Mouse (Mus musculus): ENCODE data around the gene Olfr166. TPM values are rescaled to one million over a fixed set of nuclear protein-coding genes. Genes with fewer than 3 reads are reported as not detected.

The Olfr166 gene
- polyA plus RNA-seq (2014; fragmentation: Illumina TruSeq; extraction: RNeasy Lipid Tissue Mini Kit (QIAGEN cat#74804); ENCODE audit: low read depth, low replicate concordance), result 0.54 TPM

GRCm38 (mm10) chr16:19483394-19483793, at the start of gene Olfr166:
Gene Olfr166 (plus strand): TSS chr16:19483694.

DNA sequence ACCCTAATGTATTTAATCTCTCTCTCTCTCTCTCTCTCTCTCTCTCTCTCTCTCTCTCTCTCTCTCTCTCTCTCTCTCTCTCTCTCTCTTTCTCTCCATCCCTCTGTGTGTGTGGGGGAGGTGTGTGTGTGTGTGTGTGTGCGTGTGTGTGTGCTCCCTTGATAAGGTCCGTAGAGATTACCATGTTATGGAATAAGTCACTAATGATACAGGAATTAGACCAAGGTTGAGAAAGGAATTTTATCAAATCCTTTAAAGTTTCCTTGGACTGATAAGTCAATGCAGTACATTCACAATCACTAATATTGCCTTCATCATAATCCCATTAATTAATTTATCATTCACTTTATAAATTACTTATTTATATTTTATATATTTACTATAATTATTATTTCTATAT, 38.7 kb downstream of the Olfr166 start, which contains the start of gene Olfr167:
Gene Olfr167, minus strand, starts transcription at position 101 of the 400 bp plus-strand sequence.

DNA sequence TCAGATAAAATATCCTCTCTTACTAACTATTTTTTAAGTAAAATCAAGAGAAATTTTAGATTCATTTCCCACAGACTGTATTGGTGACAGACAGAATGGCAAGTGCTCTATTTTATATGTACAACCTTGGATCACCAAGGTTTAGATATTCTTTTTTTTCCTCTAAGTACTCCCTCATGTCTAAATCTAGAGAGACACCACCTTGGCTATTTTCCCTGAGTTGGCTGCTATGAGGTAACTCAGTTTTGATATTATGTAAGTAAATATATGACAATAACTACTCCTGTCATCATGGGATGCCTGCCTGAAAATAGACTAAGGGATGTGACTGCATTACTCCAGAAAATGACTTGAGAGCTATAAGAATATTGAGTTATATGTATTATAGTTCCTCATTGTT, 52.0 kb downstream of the Olfr166 start, which contains the start of gene Olfr168:
Gene Olfr168, minus strand, starts transcription at position 101 of the 400 bp plus-strand sequence.

Other genes with a start within 250 kb of the Olfr166 start
- 0.25 TPM for gene Olfr164, start 169.6 kb upstream of the Olfr166 start, polyA plus RNA-seq (2014; fragmentation: Illumina TruSeq; extraction: RNeasy Lipid Tissue Mini Kit (QIAGEN cat#74804); ENCODE audit: low read depth, low replicate concordance)
- gene Olfr165, start 60.6 kb upstream of the Olfr166 start, polyA plus RNA-seq (2014; fragmentation: Illumina TruSeq; extraction: RNeasy Lipid Tissue Mini Kit (QIAGEN cat#74804); ENCODE audit: low read depth, low replicate concordance), result 46.3 TPM
- not detected for gene Olfr167, start 38.6 kb downstream of the Olfr166 start, polyA plus RNA-seq (2014; fragmentation: Illumina TruSeq; extraction: RNeasy Lipid Tissue Mini Kit (QIAGEN cat#74804); ENCODE audit: low read depth, low replicate concordance)
- gene Olfr168, start 51.9 kb downstream of the Olfr166 start, polyA plus RNA-seq (2014; fragmentation: Illumina TruSeq; extraction: RNeasy Lipid Tissue Mini Kit (QIAGEN cat#74804); ENCODE audit: low read depth, low replicate concordance), result not detected
- gene Olfr169, start 88.1 kb downstream of the Olfr166 start, polyA plus RNA-seq (2014; fragmentation: Illumina TruSeq; extraction: RNeasy Lipid Tissue Mini Kit (QIAGEN cat#74804); ENCODE audit: low read depth, low replicate concordance), result not detected
- not detected for gene Olfr170, start 128.2 kb downstream of the Olfr166 start, polyA plus RNA-seq (2014; fragmentation: Illumina TruSeq; extraction: RNeasy Lipid Tissue Mini Kit (QIAGEN cat#74804); ENCODE audit: low read depth, low replicate concordance)
- not detected for gene Olfr171, start 146.2 kb downstream of the Olfr166 start, polyA plus RNA-seq (2014; fragmentation: Illumina TruSeq; extraction: RNeasy Lipid Tissue Mini Kit (QIAGEN cat#74804); ENCODE audit: low read depth, low replicate concordance)
- gene Lamp3, start 222.7 kb downstream of the Olfr166 start, polyA plus RNA-seq (2014; fragmentation: Illumina TruSeq; extraction: RNeasy Lipid Tissue Mini Kit (QIAGEN cat#74804); ENCODE audit: low read depth, low replicate concordance), result 0.16 TPM